ENCODE assay signal across 23 mouse cellular contexts in the genomic region with DNA sequence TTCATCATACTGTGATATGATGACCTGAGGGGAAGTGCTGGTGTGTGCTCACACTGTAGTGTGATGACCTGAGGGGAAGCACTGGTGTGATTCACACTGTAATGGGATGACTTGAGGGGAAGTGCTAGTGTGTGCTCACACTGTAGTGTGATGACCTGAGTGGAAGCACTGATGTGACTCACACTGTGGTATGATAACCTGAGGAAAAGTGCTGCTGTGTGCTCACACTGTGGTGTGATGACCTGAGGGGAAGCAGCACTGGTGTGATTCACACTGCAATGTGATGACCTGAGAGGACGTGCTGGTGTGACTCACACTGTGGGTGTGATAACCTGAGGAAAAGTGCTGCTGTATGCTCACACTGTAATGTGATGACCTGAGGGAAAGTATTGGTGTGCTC. TPM values are rescaled to one million over a fixed set of nuclear protein-coding genes. Genes with fewer than 3 reads are reported as not detected.
DNase-seq lines count a peak whose midpoint lies in the region; ATAC-seq and TF ChIP-seq lines count a peak whose summit lies in the region.
"Had no signal": no experiment of that assay in that cellular context is flagged by ENCODE, and none has a peak within 500 bp of the region (broad histone marks: within the 10 kb centered on the region; RNA-seq: fewer than 3 reads in every experiment).

No protein-coding gene starts in this region.

- ATAC-seq in megakaryocyte, adult 5-6 weeks (ENCODE audit: poor library complexity, severe bottlenecking): peak; percentile 35
- peak; percentile 53 for ATAC-seq in stomach, postnatal 0 days (ENCODE audit: low FRiP score, low TSS enrichment)
- no peak for ATAC-seq in hindbrain, embryonic 14.5 days (ENCODE audit: low FRiP score)
- ATAC-seq: CD4-positive, CD25-positive, alpha-beta regulatory T cell, adult 4 months; forebrain, embryonic 15.5 days; Patski had no signal

- no peak for TF ChIP-seq CTCF in stomach, postnatal 0 days (IDR thresholded peaks at IDR 0.05; ENCODE audit: low read depth)

- 50% methylated on average over 1 of the region's 1 CpGs for WGBS in stomach, postnatal 0 days
- 93% methylated on average over 1 of the region's 1 CpGs for WGBS in hindbrain, embryonic 14.5 days
- WGBS in hindbrain, embryonic 10.5 days: 87% methylated on average over 1 of the region's 1 CpGs

- H3K4me1 ChIP-seq in stomach, postnatal 0 days (replicated peaks; ENCODE audit: control insufficient read depth, insufficient read depth): no peaks in the 10 kb centered on the region
- no peaks in the 10 kb centered on the region for H3K4me1 ChIP-seq in hindbrain, embryonic 14.5 days (replicated peaks; ENCODE audit: control insufficient read depth, insufficient read depth, low read length)
- H3K4me1 ChIP-seq in hindbrain, embryonic 10.5 days (replicated peaks): no peaks in the 10 kb centered on the region
- H3K4me1 ChIP-seq: embryonic facial prominence, embryonic 12.5 days; embryonic facial prominence, embryonic 15.5 days; forebrain, embryonic 12.5 days; forebrain, embryonic 15.5 days; hindbrain, embryonic 15.5 days had no signal

- TF ChIP-seq EP300 in stomach, postnatal 0 days (optimal IDR thresholded peaks at IDR 0.05): no peak

- no peak overlapping the region for H3K4me3 ChIP-seq in stomach, postnatal 0 days (ENCODE audit: low read depth, low read length)
- H3K4me3 ChIP-seq in hindbrain, embryonic 14.5 days (replicated peaks; ENCODE audit: low read length): no peak overlapping the region
- no peak overlapping the region for H3K4me3 ChIP-seq in hindbrain, embryonic 10.5 days
- H3K4me3 ChIP-seq: embryonic facial prominence, embryonic 12.5 days; embryonic facial prominence, embryonic 15.5 days; erythroblast, embryonic 14.5 days; forebrain, embryonic 12.5 days; forebrain, embryonic 15.5 days; hindbrain, embryonic 15.5 days had no signal

- no peaks in the 10 kb centered on the region for H3K9me3 ChIP-seq in stomach, postnatal 0 days (ENCODE audit: control insufficient read depth, low read length)
- no peaks in the 10 kb centered on the region for H3K9me3 ChIP-seq in hindbrain, embryonic 14.5 days (ENCODE audit: control insufficient read depth, low read length)
- no peaks in the 10 kb centered on the region for H3K9me3 ChIP-seq in hindbrain, embryonic 10.5 days
- H3K9me3 ChIP-seq: embryonic facial prominence, embryonic 12.5 days; forebrain, embryonic 12.5 days; forebrain, embryonic 15.5 days; hindbrain, embryonic 15.5 days had no signal

- no peak overlapping the region for H3K4me2 ChIP-seq in stomach, postnatal 0 days (replicated peaks; ENCODE audit: low read depth)
- H3K4me2 ChIP-seq in hindbrain, embryonic 14.5 days (replicated peaks): no peak overlapping the region
- H3K4me2 ChIP-seq: embryonic facial prominence, embryonic 12.5 days; embryonic facial prominence, embryonic 15.5 days; forebrain, embryonic 12.5 days; forebrain, embryonic 15.5 days; heart, embryonic 11.5 days; hindbrain, embryonic 15.5 days had no signal

- H3K27me3 ChIP-seq in stomach, postnatal 0 days (ENCODE audit: control insufficient read depth, insufficient read depth, low read length): no peaks in the 10 kb centered on the region
- H3K27me3 ChIP-seq in hindbrain, embryonic 14.5 days (ENCODE audit: control insufficient read depth, insufficient read depth, low read length): no peaks in the 10 kb centered on the region
- no peaks in the 10 kb centered on the region for H3K27me3 ChIP-seq in hindbrain, embryonic 10.5 days (ENCODE audit: insufficient read depth, poor library complexity, severe bottlenecking)
- H3K27me3 ChIP-seq: embryonic facial prominence, embryonic 12.5 days; embryonic facial prominence, embryonic 15.5 days; forebrain, embryonic 12.5 days; forebrain, embryonic 15.5 days; hindbrain, embryonic 15.5 days; Patski had no signal

- peak; percentile 53 for DNase-seq in 3T3-L1 (ENCODE audit: low read depth, low spot score)
- DNase-seq in NIH3T3 (ENCODE audit: low read depth): peak; percentile 6
- no peak for DNase-seq in stomach, postnatal 0 days (ENCODE audit: low spot score)
- DNase-seq in hindbrain, embryonic 14.5 days (ENCODE audit: low spot score): no peak
- DNase-seq in hindbrain, embryonic 10.5 days (ENCODE audit: low spot score): no peak
- no peak for DNase-seq in gastrocnemius, postnatal 10 days
- DNase-seq: adrenal gland, postnatal 10 days; adrenal gland, postnatal 36 days; cerebellum, adult 18-20 months; cerebellum, adult 9-11 months; cerebellum, postnatal 25 days; gastrocnemius, postnatal 36 days; heart, adult 11 months had no signal

- H3K27ac ChIP-seq in stomach, postnatal 0 days (replicated peaks): no peak overlapping the region
- no peak overlapping the region for H3K27ac ChIP-seq in hindbrain, embryonic 14.5 days
- no peak overlapping the region for H3K27ac ChIP-seq in hindbrain, embryonic 10.5 days
- H3K27ac ChIP-seq: embryonic facial prominence, embryonic 12.5 days; embryonic facial prominence, embryonic 15.5 days; forebrain, embryonic 12.5 days; forebrain, embryonic 15.5 days; hindbrain, embryonic 15.5 days had no signal

- H3K36me3 ChIP-seq in stomach, postnatal 0 days (ENCODE audit: control insufficient read depth, insufficient read depth, low read length): no peaks in the 10 kb centered on the region
- H3K36me3 ChIP-seq in hindbrain, embryonic 14.5 days (replicated peaks; ENCODE audit: control insufficient read depth, insufficient read depth): no peaks in the 10 kb centered on the region
- H3K36me3 ChIP-seq in hindbrain, embryonic 10.5 days: no peaks in the 10 kb centered on the region
- H3K36me3 ChIP-seq: embryonic facial prominence, embryonic 12.5 days; embryonic facial prominence, embryonic 15.5 days; forebrain, embryonic 12.5 days; forebrain, embryonic 15.5 days; hindbrain, embryonic 15.5 days had no signal

- no peak overlapping the region for H3K9ac ChIP-seq in stomach, postnatal 0 days (ENCODE audit: low read length)
- H3K9ac ChIP-seq in hindbrain, embryonic 14.5 days: no peak overlapping the region
- H3K9ac ChIP-seq: embryonic facial prominence, embryonic 12.5 days; embryonic facial prominence, embryonic 15.5 days; forebrain, embryonic 12.5 days; forebrain, embryonic 15.5 days; hindbrain, embryonic 15.5 days had no signal

RNA-seq across cellular contexts. Expression of gene Dcaf17, which starts 52.6 kb away (rescaled TPM):
- 8.2 and 11.0 TPM in 2 replicates for total RNA-seq in megakaryocyte, adult 5-6 weeks (2015)
- 6.5 and 10.2 TPM in 2 replicates for total RNA-seq in megakaryocyte, adult 5-6 weeks (2017)
- 26.6 and 28.7 TPM in 2 replicates for polyA plus RNA-seq in stomach, postnatal 0 days (2015; fragmentation: Nextera tagmentation; extraction: Ambion mirVana)
- 27.5 and 27.9 TPM in 2 replicates for polyA plus RNA-seq in hindbrain, embryonic 14.5 days (2014; fragmentation: Nextera tagmentation; extraction: Ambion mirVana)
- polyA plus RNA-seq in hindbrain, embryonic 10.5 days (2016; fragmentation: Nextera tagmentation; extraction: Ambion mirVana): 39.1 and 44.6 TPM in 2 replicates
- total RNA-seq in gastrocnemius, postnatal 10 days (2021): 1 to 10 TPM; 4.4 to 7.5 TPM

RNA-seq across cellular contexts. Expression of gene Mettl8, which starts 52.9 kb away (rescaled TPM):
- 8.2 and 13.2 TPM in 2 replicates for total RNA-seq in megakaryocyte, adult 5-6 weeks (2015)
- 6.4 and 8.4 TPM in 2 replicates for total RNA-seq in megakaryocyte, adult 5-6 weeks (2017)
- polyA plus RNA-seq in stomach, postnatal 0 days (2015; fragmentation: Nextera tagmentation; extraction: Ambion mirVana): 7.7 and 9.2 TPM in 2 replicates
- polyA plus RNA-seq in hindbrain, embryonic 14.5 days (2014; fragmentation: Nextera tagmentation; extraction: Ambion mirVana): 10.9 and 13.3 TPM in 2 replicates
- 21.0 and 22.3 TPM in 2 replicates for polyA plus RNA-seq in hindbrain, embryonic 10.5 days (2016; fragmentation: Nextera tagmentation; extraction: Ambion mirVana)
- 1 to 10 TPM; 7.4 to 8.7 TPM for total RNA-seq in gastrocnemius, postnatal 10 days (2021)

Comparison
In these comparisons a context has a peak if more than half of its experiments do, and no peak if none do; other contexts are left out.
1. DNase-seq: peak in 3T3-L1 (single experiment) and NIH3T3 (single experiment); none in stomach, postnatal 0 days (single experiment), hindbrain, embryonic 14.5 days (single experiment), hindbrain, embryonic 10.5 days (single experiment) and gastrocnemius, postnatal 10 days (single experiment).